Mouse (Mus musculus): ENCODE results near the gene Fstl5. TPM values are rescaled to one million over a fixed set of nuclear protein-coding genes. Genes with fewer than 3 reads are reported as not detected.

The Fstl5 gene
- polyA plus RNA-seq, 1 experiment, result 6.0 TPM

- Histone ChIP-seq H3K27ac (ENCODE audit: insufficient read depth, low read length) (no peak overlapping the region), H3K4me3 (ENCODE audit: insufficient read depth, low read length) (no peak overlapping the region), H3K4me1 (ENCODE audit: control insufficient read depth, insufficient read depth, low read length) (no peaks in the 10 kb centered on the region)
- no peak for TF ChIP-seq CTCF (IDR thresholded peaks at IDR 0.05; ENCODE audit: extremely low read depth, insufficient read depth, low read length)
- TF ChIP-seq POLR2A (IDR thresholded peaks at IDR 0.05; ENCODE audit: extremely low read depth, insufficient read depth, low read length), result no peak
Measured at GRCm38 (mm10) chr3:76670859-76671258, 596.8 kb downstream of the Fstl5 start.

DNA sequence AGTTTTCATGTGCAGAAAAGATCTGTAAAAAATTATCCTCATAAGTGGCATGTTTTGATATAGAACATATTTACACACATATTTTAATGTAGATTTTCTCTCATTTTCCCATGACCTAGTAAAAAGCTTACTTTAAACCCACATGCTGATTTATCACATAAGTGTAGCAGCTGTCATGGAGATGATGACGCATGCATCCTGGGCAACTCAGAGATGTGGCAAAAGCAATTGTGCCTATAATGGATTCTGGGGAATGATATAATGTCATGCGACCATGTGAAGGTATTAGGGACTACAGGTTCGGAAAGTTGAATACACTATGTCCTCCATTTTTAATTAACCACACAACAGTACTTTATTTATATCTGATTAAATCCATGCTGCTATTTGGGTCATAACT, 601.9 kb downstream of the Fstl5 start:
- no peak overlapping the region for H3K27ac ChIP-seq (ENCODE audit: insufficient read depth, low read length)
- no peaks in the 10 kb centered on the region; the same call in 1 of the 2 replicates for H3K4me1 ChIP-seq (ENCODE audit: control insufficient read depth, insufficient read depth, low read length)
- no peak overlapping the region for H3K4me3 ChIP-seq (ENCODE audit: insufficient read depth, low read length)
- no peak for TF ChIP-seq POLR2A (IDR thresholded peaks at IDR 0.05; ENCODE audit: extremely low read depth, insufficient read depth, low read length)
- no peak for TF ChIP-seq CTCF (IDR thresholded peaks at IDR 0.05; ENCODE audit: extremely low read depth, insufficient read depth, low read length)

GRCm38 (mm10) chr3:76679853-76680545, 605.9 kb downstream of the Fstl5 start:
- TF ChIP-seq POLR2A (IDR thresholded peaks at IDR 0.05; ENCODE audit: extremely low read depth, insufficient read depth, low read length) (no peak), CTCF (IDR thresholded peaks at IDR 0.05; ENCODE audit: extremely low read depth, insufficient read depth, low read length) (no peak)
- no peak overlapping the region for H3K27ac ChIP-seq (ENCODE audit: insufficient read depth, low read length)

DNA sequence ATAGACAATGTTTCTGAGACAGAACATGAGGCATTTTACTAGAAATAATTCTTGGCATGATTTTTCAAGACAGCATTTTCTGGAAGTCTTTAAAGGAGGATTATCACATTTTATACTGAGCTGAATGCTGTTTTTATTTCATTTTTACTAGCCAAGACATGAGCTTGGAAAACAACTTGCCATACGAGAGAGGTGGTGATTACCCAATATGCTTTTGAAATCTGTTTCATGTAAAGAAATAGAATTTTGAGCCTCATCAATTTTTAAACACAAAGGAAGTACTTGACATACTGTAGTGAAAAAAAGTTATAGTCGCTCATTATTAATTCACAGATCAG, 606.4 kb downstream of the Fstl5 start:
- TF ChIP-seq POLR2A (IDR thresholded peaks at IDR 0.05; ENCODE audit: extremely low read depth, insufficient read depth, low read length), result no peak
- no peak for TF ChIP-seq CTCF (IDR thresholded peaks at IDR 0.05; ENCODE audit: extremely low read depth, insufficient read depth, low read length)
- H3K27ac ChIP-seq (ENCODE audit: insufficient read depth, low read length), result no peak overlapping the region
- H3K4me1 ChIP-seq (ENCODE audit: control insufficient read depth, insufficient read depth, low read length), result no peaks in the 10 kb centered on the region; the same call in 1 of the 2 replicates
- H3K4me3 ChIP-seq (ENCODE audit: insufficient read depth, low read length), result no peak overlapping the region

More at GRCm38 (mm10) chr3:76679853-76680545, 605.9 kb downstream of the Fstl5 start:
- no peak overlapping the region for H3K4me3 ChIP-seq (ENCODE audit: insufficient read depth, low read length)
- no peaks in the 10 kb centered on the region; the same call in 1 of the 2 replicates for H3K4me1 ChIP-seq (ENCODE audit: control insufficient read depth, insufficient read depth, low read length)

DNA sequence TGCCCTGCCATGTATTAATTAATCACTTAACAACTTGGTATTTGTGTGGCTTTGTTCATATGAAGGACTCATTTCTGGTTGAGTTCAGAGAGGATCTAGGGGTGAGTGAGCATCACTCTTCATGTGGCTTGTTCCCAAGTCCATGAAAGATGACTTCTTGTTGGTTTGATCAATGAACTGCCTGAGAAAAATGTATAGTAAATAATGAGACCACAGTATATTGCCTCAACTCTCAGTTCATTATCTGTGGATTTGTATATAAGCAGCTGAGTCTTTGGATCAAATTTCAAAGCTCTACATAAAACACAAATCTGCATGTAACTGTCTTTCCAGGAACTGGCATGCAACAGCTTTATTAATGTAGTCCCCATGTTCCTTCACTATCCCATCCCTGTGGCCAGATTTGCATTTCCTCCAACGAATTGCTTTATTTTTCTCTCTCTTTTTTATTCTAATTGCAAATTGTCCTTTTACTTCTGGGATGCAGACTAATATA, 623.1 kb downstream of the Fstl5 start:
- TF ChIP-seq CTCF (IDR thresholded peaks at IDR 0.05; ENCODE audit: extremely low read depth, insufficient read depth, low read length) (no peak), POLR2A (IDR thresholded peaks at IDR 0.05; ENCODE audit: extremely low read depth, insufficient read depth, low read length) (no peak)
- H3K4me3 ChIP-seq (ENCODE audit: insufficient read depth, low read length), result no peak overlapping the region
- no peaks in the 10 kb centered on the region for H3K4me1 ChIP-seq (ENCODE audit: control insufficient read depth, insufficient read depth, low read length)
- no peak overlapping the region for H3K27ac ChIP-seq (ENCODE audit: insufficient read depth, low read length)

GRCm38 (mm10) chr3:76739221-76739620, 665.2 kb downstream of the Fstl5 start:
- no peak overlapping the region for H3K27ac ChIP-seq (ENCODE audit: insufficient read depth, low read length)
- no peak overlapping the region for H3K4me3 ChIP-seq (ENCODE audit: insufficient read depth, low read length)
- no peak for TF ChIP-seq POLR2A (IDR thresholded peaks at IDR 0.05; ENCODE audit: extremely low read depth, insufficient read depth, low read length)
- TF ChIP-seq CTCF (IDR thresholded peaks at IDR 0.05; ENCODE audit: extremely low read depth, insufficient read depth, low read length), result no peak
- no peaks in the 10 kb centered on the region for H3K4me1 ChIP-seq (ENCODE audit: control insufficient read depth, insufficient read depth, low read length)

Other genes starting within 250 kb of the Fstl5 start
- gene Golim4, start 117.3 kb upstream of the Fstl5 start, polyA plus RNA-seq (2012; rRNA removed), result 20.4 and 22.9 TPM in 2 replicates

Data from cortical plate, adult 2 months (tissue).